Mouse (Mus musculus): ENCODE measurements at regions not wholly inside any gene's neighbourhood (a gene's known extent, or its start where the extent isn't known, plus 50 kb on each side); places are given as distances from the start of the nearest gene placed in this dataset.

- no peak for DNase-seq
Measured at GRCm38 (mm10) chr1:143946933-143947332, 57.0 kb downstream of the Rgs2 start.

GRCm38 (mm10) chr1:143941465-143941864 lies 62.5 kb downstream of the Rgs2 start:
- DNase-seq: peak; percentile 96

- DNase-seq: no peak
Measured at GRCm38 (mm10) chr1:143939511-143939910, 64.5 kb downstream of the Rgs2 start.

- no peak for DNase-seq
Measured at GRCm38 (mm10) chr1:143938569-143938968, 65.4 kb downstream of the Rgs2 start.

- no peak for DNase-seq
Measured at GRCm38 (mm10) chr1:143930798-143931197, 73.2 kb downstream of the Rgs2 start.

GRCm38 (mm10) chr1:143929567-143930165 lies 74.3 kb downstream of the Rgs2 start:
- DNase-seq: no peak

GRCm38 (mm10) chr1:143922499-143922898 lies 81.5 kb downstream of the Rgs2 start:
- DNase-seq: no peak

GRCm38 (mm10) chr1:143920256-143920655 lies 83.7 kb downstream of the Rgs2 start:
- peak; percentile 82 for DNase-seq

- DNase-seq: peak; percentile 90
Measured at GRCm38 (mm10) chr1:143918949-143919348, 85.0 kb downstream of the Rgs2 start.

GRCm38 (mm10) chr1:143918146-143918774 lies 85.7 kb downstream of the Rgs2 start:
- peak; percentile 87 for DNase-seq

- peak; percentile 97 for DNase-seq
Measured at GRCm38 (mm10) chr1:143917623-143918022, 86.3 kb downstream of the Rgs2 start.

- DNase-seq: peak; percentile 96
Measured at GRCm38 (mm10) chr1:143916587-143916986, 87.4 kb downstream of the Rgs2 start.

GRCm38 (mm10) chr1:143912586-143912985 lies 91.4 kb downstream of the Rgs2 start:
- no peak for DNase-seq

- no peak for DNase-seq
Measured at GRCm38 (mm10) chr1:143911230-143911629, 92.7 kb downstream of the Rgs2 start.

- no peak for DNase-seq
Measured at GRCm38 (mm10) chr1:143910530-143910929, 93.4 kb downstream of the Rgs2 start.

- DNase-seq: no peak
Measured at GRCm38 (mm10) chr1:143907312-143907711, 96.6 kb downstream of the Rgs2 start.

GRCm38 (mm10) chr1:143906881-143907280 lies 97.1 kb downstream of the Rgs2 start:
- no peak for DNase-seq

GRCm38 (mm10) chr1:143903985-143904384 lies 100.0 kb downstream of the Rgs2 start:
- DNase-seq: no peak

GRCm38 (mm10) chr1:143903234-143903633 lies 100.7 kb downstream of the Rgs2 start:
- no peak for DNase-seq

GRCm38 (mm10) chr1:143901127-143901920 lies 102.6 kb downstream of the Rgs2 start:
- no peak for DNase-seq

- no peak for DNase-seq
Measured at GRCm38 (mm10) chr1:143888510-143888909, 111.4 kb downstream of the Uchl5 start.

GRCm38 (mm10) chr1:143888065-143888464 lies 111.0 kb downstream of the Uchl5 start:
- no peak for DNase-seq

GRCm38 (mm10) chr1:143886014-143886413 lies 108.9 kb downstream of the Uchl5 start:
- no peak for DNase-seq

- no peak for DNase-seq
Measured at GRCm38 (mm10) chr1:143881192-143881591, 104.1 kb downstream of the Uchl5 start.

Data from heart, adult 11 months (tissue).